In the genomic region with DNA sequence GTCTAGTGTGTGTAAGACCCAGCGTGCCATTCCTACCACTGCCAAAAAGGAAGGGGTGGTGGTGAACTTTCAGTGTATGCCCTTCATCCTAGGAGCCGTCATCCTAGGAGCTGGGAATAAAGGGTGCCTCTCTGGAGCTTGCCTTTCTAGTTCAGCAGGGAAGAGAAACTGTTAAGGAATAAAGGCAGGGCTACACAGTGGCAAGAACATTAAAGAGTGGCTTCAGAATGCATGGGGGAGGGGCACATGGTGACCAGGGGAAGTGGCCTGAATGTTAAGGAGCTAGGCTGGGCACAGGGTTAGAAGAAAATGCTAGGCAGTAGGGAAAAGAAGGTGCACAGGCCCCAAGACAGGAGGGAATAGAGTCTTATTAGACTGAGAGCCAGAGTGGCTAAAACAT, we compare ENCODE assay signal across 13 mouse cellular contexts. TPM values are rescaled to one million over a fixed set of nuclear protein-coding genes. Genes with fewer than 3 reads are reported as not detected.
DNase-seq lines count a peak whose midpoint lies in the region; ATAC-seq and TF ChIP-seq lines count a peak whose summit lies in the region.
"Had no signal": no experiment of that assay in that cellular context is flagged by ENCODE, and none has a peak within 500 bp of the region (broad histone marks: within the 10 kb centered on the region; RNA-seq: fewer than 3 reads in every experiment).

No protein-coding gene starts in this region.

- 0 out of 2 replicates have a peak overlapping the region, but pooled peaks have one; percentile 13 for H3K9ac ChIP-seq in heart, embryonic 12.5 days
- peak overlapping the region; percentile 29; the same call in 1 of the 2 replicates for H3K9ac ChIP-seq in liver, embryonic 13.5 days
- H3K9ac ChIP-seq in liver, postnatal 0 days (replicated peaks) = no peak overlapping the region; the same call in 1 of the 2 replicates
- no peak overlapping the region for H3K9ac ChIP-seq in intestine, postnatal 0 days (ENCODE audit: low read depth, low read length)
- H3K9ac ChIP-seq: midbrain, embryonic 12.5 days had no signal

- TF ChIP-seq EP300 in liver, postnatal 0 days (IDR thresholded peaks at IDR 0.05; ENCODE audit: low read depth) = no peak

- no peak overlapping the region for H3K27ac ChIP-seq in heart, embryonic 12.5 days (ENCODE audit: poor library complexity, severe bottlenecking)
- H3K27ac ChIP-seq in liver, embryonic 13.5 days = no peak overlapping the region
- no peak overlapping the region for H3K27ac ChIP-seq in liver, postnatal 0 days (ENCODE audit: low read depth)
- peak overlapping the region; percentile 62 for H3K27ac ChIP-seq in intestine, postnatal 0 days (ENCODE audit: low read depth, low read length)
- H3K27ac ChIP-seq: midbrain, embryonic 12.5 days had no signal

- no peak for TF ChIP-seq POLR2A in brain, embryonic 14.5 days (IDR thresholded peaks at IDR 0.05; ENCODE audit: borderline replicate concordance, extremely low read depth, insufficient read depth, insufficient read length, poor library complexity, severe bottlenecking)

- WGBS in heart, embryonic 12.5 days = 73% methylated on average over 2 of the region's 2 CpGs
- WGBS in liver, embryonic 13.5 days (ENCODE audit: insufficient replicate concordance) = 73% methylated on average over 2 of the region's 2 CpGs
- 80% methylated on average over 2 of the region's 2 CpGs for WGBS in liver, postnatal 0 days (ENCODE audit: insufficient replicate concordance)
- WGBS in intestine, postnatal 0 days = 68% methylated on average over 2 of the region's 2 CpGs

- H3K36me3 ChIP-seq in heart, embryonic 12.5 days = peaks cover 6% of the 10 kb centered on the region; the same call in 1 of the 2 replicates
- H3K36me3 ChIP-seq in liver, embryonic 13.5 days = no peaks in the 10 kb centered on the region; the same call in 1 of the 2 replicates
- no peaks in the 10 kb centered on the region; the same call in 1 of the 2 replicates for H3K36me3 ChIP-seq in liver, postnatal 0 days (replicated peaks; ENCODE audit: insufficient read depth, low read length)
- H3K36me3 ChIP-seq in intestine, postnatal 0 days (ENCODE audit: control insufficient read depth, insufficient read depth) = 0 out of 2 replicates have a peak, but pooled peaks cover 3% of the 10 kb centered on the region
- H3K36me3 ChIP-seq: midbrain, embryonic 12.5 days had no signal

- no peak overlapping the region for H3K4me2 ChIP-seq in heart, embryonic 12.5 days
- no peak overlapping the region for H3K4me2 ChIP-seq in liver, embryonic 13.5 days
- H3K4me2 ChIP-seq in liver, postnatal 0 days (ENCODE audit: low read depth, low read length) = no peak overlapping the region
- no peak overlapping the region for H3K4me2 ChIP-seq in intestine, postnatal 0 days (replicated peaks; ENCODE audit: low read depth)
- H3K4me2 ChIP-seq: midbrain, embryonic 12.5 days had no signal

- TF ChIP-seq CTCF in liver, postnatal 0 days (IDR thresholded peaks at IDR 0.05; ENCODE audit: low read depth) = no peak
- TF ChIP-seq CTCF in brain, embryonic 14.5 days (IDR thresholded peaks at IDR 0.05; ENCODE audit: borderline replicate concordance, extremely low read depth, insufficient read depth, insufficient read length) = no peak
- TF ChIP-seq CTCF in intestine, postnatal 0 days (IDR thresholded peaks at IDR 0.05; ENCODE audit: low read depth) = no peak

- no peak for DNase-seq in heart, postnatal 14 days
- DNase-seq in liver, embryonic 13.5 days = no peak
- DNase-seq in liver, postnatal 0 days = no peak
- peak; percentile 35 for DNase-seq in brain, embryonic 14.5 days (ENCODE audit: low read depth)
- no peak for DNase-seq in cerebellum, postnatal 4 days (ENCODE audit: low spot score in 2 of 2)
- DNase-seq: adrenal gland, postnatal 10 days; layer of hippocampus, postnatal 36 days; thymus, adult 18-20 months had no signal

- no peak overlapping the region for H3K4me3 ChIP-seq in heart, embryonic 12.5 days
- H3K4me3 ChIP-seq in liver, embryonic 13.5 days (replicated peaks) = no peak overlapping the region
- H3K4me3 ChIP-seq in liver, postnatal 0 days (ENCODE audit: low read depth, low read length) = no peak overlapping the region
- no peak overlapping the region for H3K4me3 ChIP-seq in intestine, postnatal 0 days (ENCODE audit: low read depth, low read length)
- H3K4me3 ChIP-seq: midbrain, embryonic 12.5 days had no signal

- no peak for ATAC-seq in heart, embryonic 12.5 days (ENCODE audit: insufficient number of reproducible peaks, low FRiP score)
- ATAC-seq in liver, embryonic 13.5 days (ENCODE audit: low read depth) = no peak
- no peak for ATAC-seq in liver, postnatal 0 days
- no peak for ATAC-seq in intestine, postnatal 0 days

- intact Hi-C loops in heart, postnatal 14 days (cut with DNase I) = no loop called here

- H3K9me3 ChIP-seq in heart, embryonic 12.5 days (replicated peaks) = no peaks in the 10 kb centered on the region
- H3K9me3 ChIP-seq in liver, embryonic 13.5 days (replicated peaks) = no peaks in the 10 kb centered on the region
- H3K9me3 ChIP-seq in liver, postnatal 0 days (ENCODE audit: low read length) = no peaks in the 10 kb centered on the region
- H3K9me3 ChIP-seq in intestine, postnatal 0 days (ENCODE audit: control insufficient read depth) = no peaks in the 10 kb centered on the region
- H3K9me3 ChIP-seq: midbrain, embryonic 12.5 days had no signal

- peaks cover 45% of the 10 kb centered on the region for H3K4me1 ChIP-seq in heart, embryonic 12.5 days (replicated peaks)
- H3K4me1 ChIP-seq in liver, embryonic 13.5 days (replicated peaks) = peaks cover 62% of the 10 kb centered on the region
- peaks cover 35% of the 10 kb centered on the region for H3K4me1 ChIP-seq in liver, postnatal 0 days (ENCODE audit: insufficient read depth)
- H3K4me1 ChIP-seq in intestine, postnatal 0 days (replicated peaks; ENCODE audit: control insufficient read depth, insufficient read depth, low read length) = no peaks in the 10 kb centered on the region; the same call in none of the 2 replicates

- no peaks in the 10 kb centered on the region for H3K27me3 ChIP-seq in heart, embryonic 12.5 days (replicated peaks)
- H3K27me3 ChIP-seq in liver, embryonic 13.5 days = no peaks in the 10 kb centered on the region
- no peaks in the 10 kb centered on the region for H3K27me3 ChIP-seq in liver, postnatal 0 days (ENCODE audit: insufficient read depth, low read length)
- no peaks in the 10 kb centered on the region for H3K27me3 ChIP-seq in intestine, postnatal 0 days (replicated peaks; ENCODE audit: control insufficient read depth, insufficient read depth, low read length)
- H3K27me3 ChIP-seq: midbrain, embryonic 12.5 days had no signal

RNA-seq across cellular contexts. Expression of a gene that starts 3.1 kb away (rescaled TPM):
- polyA plus RNA-seq in heart, embryonic 12.5 days (2016; fragmentation: Nextera tagmentation; extraction: Ambion mirVana) = 6.9 and 7.5 TPM in 2 replicates
- total RNA-seq in heart, postnatal 14 days (2021) = 10 to 100 TPM; 12.2 to 12.7 TPM
- polyA plus RNA-seq in liver, embryonic 13.5 days (2015; fragmentation: Nextera tagmentation; extraction: Ambion mirVana) = 2.4 and 2.7 TPM in 2 replicates
- 1.3 and 1.5 TPM in 2 replicates for polyA plus RNA-seq in liver, postnatal 0 days (2015; fragmentation: Nextera tagmentation; extraction: Ambion mirVana)
- polyA plus RNA-seq in brain, embryonic 14.5 days (2012; rRNA removed) = 34.1 and 41.7 TPM in 2 replicates
- 3.1 and 3.3 TPM in 2 replicates for polyA plus RNA-seq in intestine, postnatal 0 days (2015; fragmentation: Nextera tagmentation; extraction: Ambion mirVana)

RNA-seq across cellular contexts. Expression of a gene that starts 4.8 kb away (rescaled TPM):
- 1.2 TPM in 2 replicates for polyA plus RNA-seq in heart, embryonic 12.5 days (2016; fragmentation: Nextera tagmentation; extraction: Ambion mirVana)
- 1 to 10 TPM; 2.6 to 3.3 TPM for total RNA-seq in heart, postnatal 14 days (2021)
- polyA plus RNA-seq in liver, embryonic 13.5 days (2015; fragmentation: Nextera tagmentation; extraction: Ambion mirVana) = 0.12 and 0.14 TPM in 2 replicates
- polyA plus RNA-seq in liver, postnatal 0 days (2015; fragmentation: Nextera tagmentation; extraction: Ambion mirVana) = 0.36 and 0.41 TPM in 2 replicates
- 2.0 and 2.9 TPM in 2 replicates for polyA plus RNA-seq in brain, embryonic 14.5 days (2012; rRNA removed)
- polyA plus RNA-seq in intestine, postnatal 0 days (2015; fragmentation: Nextera tagmentation; extraction: Ambion mirVana) = 1.0 and 1.1 TPM in 2 replicates
- polyA plus RNA-seq: liver, adult 2 months had no signal

RNA-seq across cellular contexts. Expression of a gene that starts 24.9 kb away (rescaled TPM):
- not detected in 2 replicates for polyA plus RNA-seq in heart, embryonic 12.5 days (2016; fragmentation: Nextera tagmentation; extraction: Ambion mirVana)
- not detected for total RNA-seq in heart, postnatal 14 days (2021)
- polyA plus RNA-seq in liver, embryonic 13.5 days (2015; fragmentation: Nextera tagmentation; extraction: Ambion mirVana) = not detected in 2 replicates
- 0.18 TPM in 1 of 2 replicates, not detected in the other for polyA plus RNA-seq in liver, postnatal 0 days (2015; fragmentation: Nextera tagmentation; extraction: Ambion mirVana)
- 0.21 and 0.36 TPM in 2 replicates for polyA plus RNA-seq in brain, embryonic 14.5 days (2012; rRNA removed)
- polyA plus RNA-seq in intestine, postnatal 0 days (2015; fragmentation: Nextera tagmentation; extraction: Ambion mirVana) = 0.42 TPM in 1 of 2 replicates, not detected in the other
- total RNA-seq: granulocyte monocyte progenitor cell, adult 5-6 weeks; layer of hippocampus, postnatal 36 days; liver, adult 2 months had no signal
- polyA plus RNA-seq: liver, adult 2 months; midbrain, embryonic 12.5 days had no signal

RNA-seq across cellular contexts. Expression of a gene that starts 27.4 kb away (rescaled TPM):
- polyA plus RNA-seq in heart, embryonic 12.5 days (2016; fragmentation: Nextera tagmentation; extraction: Ambion mirVana) = 4.4 and 5.3 TPM in 2 replicates
- total RNA-seq in heart, postnatal 14 days (2021) = 1 to 10 TPM; 4.2 to 5.8 TPM
- 0.72 and 1.1 TPM in 2 replicates for polyA plus RNA-seq in liver, embryonic 13.5 days (2015; fragmentation: Nextera tagmentation; extraction: Ambion mirVana)
- polyA plus RNA-seq in liver, postnatal 0 days (2015; fragmentation: Nextera tagmentation; extraction: Ambion mirVana) = 0.76 and 0.88 TPM in 2 replicates
- 0.48 and 0.50 TPM in 2 replicates for polyA plus RNA-seq in brain, embryonic 14.5 days (2012; rRNA removed)
- 0.29 and 0.31 TPM in 2 replicates for polyA plus RNA-seq in intestine, postnatal 0 days (2015; fragmentation: Nextera tagmentation; extraction: Ambion mirVana)

RNA-seq across cellular contexts. Expression of a gene that starts 34.8 kb away (rescaled TPM):
- polyA plus RNA-seq in heart, embryonic 12.5 days (2016; fragmentation: Nextera tagmentation; extraction: Ambion mirVana) = 10.5 and 11.4 TPM in 2 replicates
- total RNA-seq in heart, postnatal 14 days (2021) = 1 to 10 TPM; 9.7 to 9.8 TPM
- 3.7 and 4.3 TPM in 2 replicates for polyA plus RNA-seq in liver, embryonic 13.5 days (2015; fragmentation: Nextera tagmentation; extraction: Ambion mirVana)
- 2.3 and 2.8 TPM in 2 replicates for polyA plus RNA-seq in liver, postnatal 0 days (2015; fragmentation: Nextera tagmentation; extraction: Ambion mirVana)
- 109 and 153 TPM in 2 replicates for polyA plus RNA-seq in brain, embryonic 14.5 days (2012; rRNA removed)
- 8.6 and 10.4 TPM in 2 replicates for polyA plus RNA-seq in intestine, postnatal 0 days (2015; fragmentation: Nextera tagmentation; extraction: Ambion mirVana)

Comparison
In these comparisons a context has a peak if more than half of its experiments do, and no peak if none do; other contexts are left out.
1. H3K9ac ChIP-seq: peak in heart, embryonic 12.5 days (single experiment) and liver, embryonic 13.5 days (single experiment); none in liver, postnatal 0 days (single experiment) and intestine, postnatal 0 days (single experiment).